Mouse (Mus musculus) olfactory bulb, adult 2 months (tissue): ENCODE results near the gene Platr17.

Experiments
- CTCF ChIP-seq: fragments of 200-500 bp; IDR thresholded peaks from 2 replicates; pipeline ENCODE4 v1.5.1; 2012; ENCODE audit warnings: low read depth, mild to moderate bottlenecking, low read length, moderate library complexity; ENCODE audit not compliant: insufficient read depth
- POLR2A ChIP-seq: fragments of 200-500 bp; IDR thresholded peaks from 2 replicates; pipeline ENCODE4 v1.6.1; 2012; ENCODE audit warnings: mild to moderate bottlenecking, low read depth, low read length, moderate library complexity; ENCODE audit not compliant: insufficient read depth

DNA sequence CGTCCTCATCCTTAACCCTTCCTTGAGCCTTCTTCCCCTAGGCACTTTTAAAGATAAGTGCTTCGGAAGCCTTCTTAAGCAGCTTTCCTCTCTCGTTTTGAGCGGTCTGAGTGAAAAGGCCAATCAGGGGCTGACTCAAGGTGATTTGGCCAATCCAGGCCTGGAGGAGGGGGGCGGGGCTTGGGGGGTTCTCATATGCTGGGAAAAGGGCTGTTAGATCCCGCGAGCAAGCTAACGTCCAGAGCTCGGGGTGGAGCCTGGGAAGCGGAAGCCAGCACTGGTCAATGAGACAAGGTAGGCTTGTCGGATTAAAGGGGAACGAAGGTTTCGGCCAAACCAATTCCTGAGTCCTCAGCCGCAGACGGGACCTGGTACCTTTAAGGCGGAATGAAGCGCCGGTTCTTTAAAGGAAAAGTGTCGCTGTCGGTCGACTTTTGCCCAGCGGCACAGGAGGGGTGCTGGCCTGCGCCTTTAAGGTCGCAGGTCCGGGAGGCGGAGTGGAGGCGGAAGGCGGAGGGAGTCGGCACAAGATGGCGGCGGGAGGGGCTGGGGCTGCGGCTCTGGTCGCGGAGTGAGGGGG is 10.8 kb downstream of the Platr17 start, which contains the start of the genes Tapbp and Zbtb22:
- TF ChIP-seq POLR2A (no peak; the same call in 1 of the 2 replicates), CTCF (no peak)
